ENCODE assay signal across 16 mouse cellular contexts in genomic region chr1:184197272-184197671, GRCm38 (mm10).
"Had no signal": no experiment of that assay in that cellular context is flagged by ENCODE, and none has a peak within 500 bp of the region (broad histone marks: within the 10 kb centered on the region; RNA-seq: fewer than 3 reads in every experiment).

No protein-coding gene starts in this region.

- ATAC-seq: hindbrain, postnatal 0 days; intestine, embryonic 16.5 days; liver, embryonic 12.5 days had no signal

- DNase-seq: gastrocnemius, postnatal 14 days; gastrocnemius, postnatal 36 days; heart, adult 18-20 months; heart, postnatal 14 days; heart, postnatal 36 days; kidney, adult 11 months; kidney, adult 2 months; kidney, adult 9 months; kidney, postnatal 14 days; kidney, postnatal 36 days; layer of hippocampus, adult 9-11 months; layer of hippocampus, postnatal 36 days; left cerebral cortex, postnatal 4 days had no signal
